Mouse (Mus musculus) intestine, postnatal 0 days (tissue): ENCODE measurements around the gene Pigo. TPM values are rescaled to one million over a fixed set of nuclear protein-coding genes. Genes with fewer than 3 reads are reported as not detected.

ENCODE experiments used
- ATAC-seq: fragments of 200-750 bp; cut with Nextera tagmentation; 2 replicates; pipeline ENCODE4 v1.8.0; 2017; ENCODE audit warnings: mild to moderate bottlenecking, moderate TSS enrichment, moderate library complexity
- H3K27ac ChIP-seq: fragments of 300-500 bp; sonication (generic); 2 replicates; pipeline ENCODE4 v1.5.1; 2014; ENCODE audit warnings: mild to moderate bottlenecking, low read depth, low read length, moderate library complexity
- H3K27me3 ChIP-seq: fragments of 300-500 bp; sonication (generic); replicated peaks from 2 replicates; pipeline ENCODE4 v1.6.1; 2014; ENCODE audit warnings: low read length, mixed read lengths; ENCODE audit not compliant: control insufficient read depth, insufficient read depth
- H3K36me3 ChIP-seq: fragments of 300-500 bp; sonication (generic); 2 replicates; pipeline ENCODE4 v1.6.1; 2014; ENCODE audit warnings: mild to moderate bottlenecking, moderate library complexity; ENCODE audit not compliant: control insufficient read depth, insufficient read depth
- H3K4me1 ChIP-seq: fragments of 300-500 bp; sonication (generic); replicated peaks from 2 replicates; pipeline ENCODE4 v1.6.1; 2014; ENCODE audit warnings: antibody characterized with exemption, low read length, mixed read lengths; ENCODE audit not compliant: control insufficient read depth, insufficient read depth
- H3K4me2 ChIP-seq: fragments of 300-500 bp; sonication (generic); replicated peaks from 2 replicates; pipeline ENCODE4 v1.6.1; 2014; ENCODE audit warnings: low read depth, mild to moderate bottlenecking, moderate library complexity
- H3K4me3 ChIP-seq: fragments of 300-500 bp; sonication (generic); 2 replicates; pipeline ENCODE4 v1.5.1; 2014; ENCODE audit warnings: low read depth, low read length
- H3K9ac ChIP-seq: fragments of 300-500 bp; sonication (generic); 2 replicates; pipeline ENCODE4 v1.6.1; 2014; ENCODE audit warnings: mild to moderate bottlenecking, low read depth, low read length
- H3K9me3 ChIP-seq: fragments of 300-500 bp; sonication (generic); 2 replicates; pipeline ENCODE4 v1.6.1; 2016; ENCODE audit warnings: mixed run types; ENCODE audit not compliant: control insufficient read depth
- CTCF ChIP-seq: sonication (generic); IDR thresholded peaks from 2 replicates; pipeline ENCODE4 v1.5.1; 2016; ENCODE audit warnings: low read depth, mild to moderate bottlenecking, control low read depth, antibody characterized with exemption, moderate library complexity
- WGBS: fragments of 180-500 bp; shearing (Covaris S2); extraction: QIAGEN DNeasy Blood & Tissue Kit; methylation state at CpG from one replicate; pipeline ENCODE4 v1.1.7; 2014; 5-methylcytosine and 5-hydroxymethylcytosine counted together
- polyA plus RNA-seq: library from polyadenylated mRNA; unstranded; fragments of >200 nt; fragmentation: Nextera tagmentation; extraction: Ambion mirVana; gene quantifications from 2 replicates; pipeline ENCODE4 v1.2.1, GENCODE M21; 2015

Gene Pigo
- polyA plus RNA-seq, 1 experiment from 2014 or later: 15.4 TPM

- WGBS: 19% methylated on average over 8 of the region's 8 CpGs
- Histone ChIP-seq H3K27ac (no peak overlapping the region), H3K36me3 (no peaks in the 10 kb centered on the region), H3K4me3 (peak overlapping the region; percentile 76), H3K4me1 (no peaks in the 10 kb centered on the region), H3K9me3 (no peaks in the 10 kb centered on the region), H3K27me3 (no peaks in the 10 kb centered on the region), H3K9ac (no peak overlapping the region), H3K4me2 (peak overlapping the region; percentile 88)
- TF ChIP-seq CTCF: no peak
- peak; percentile 9; the same call in 1 of the 2 replicates for ATAC-seq
Observed at GRCm38 (mm10) chr4:43058392-43058752, 32.8 kb upstream of the Pigo start.

- Histone ChIP-seq H3K4me3 (no peak overlapping the region), H3K4me2 (no peak overlapping the region), H3K27ac (no peak overlapping the region), H3K4me1 (no peaks in the 10 kb centered on the region), H3K36me3 (no peaks in the 10 kb centered on the region), H3K9me3 (no peaks in the 10 kb centered on the region), H3K9ac (no peak overlapping the region), H3K27me3 (no peaks in the 10 kb centered on the region)
- ATAC-seq: no peak
- no peak for TF ChIP-seq CTCF
- 91% methylated on average over 5 of the region's 5 CpGs for WGBS
Observed at GRCm38 (mm10) chr4:43057654-43058053, 32.0 kb upstream of the Pigo start.

DNA sequence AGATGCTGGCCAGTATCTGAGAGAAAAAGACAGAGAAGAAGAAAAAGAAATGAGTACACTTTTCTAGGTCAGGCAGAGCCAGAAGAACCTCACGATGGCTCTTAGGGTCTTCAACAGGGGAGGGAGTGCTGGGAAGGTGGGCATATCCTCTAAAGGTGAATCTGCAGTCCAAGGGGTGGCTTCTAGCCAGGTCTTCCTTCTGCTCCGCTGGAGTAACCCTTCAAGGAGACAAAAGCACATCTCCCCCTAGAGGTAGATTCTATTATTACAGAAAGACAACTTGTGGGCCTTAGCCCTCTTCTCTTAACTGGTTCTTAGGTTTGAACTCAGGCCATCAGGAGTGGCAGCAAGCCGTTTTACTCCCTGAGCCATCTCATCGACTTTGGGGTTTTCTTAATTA is 27.0 kb upstream of the Pigo start:
- no peak for ATAC-seq
- H3K36me3 ChIP-seq: no peaks in the 10 kb centered on the region
- WGBS: 17% methylated on average over 4 of the region's 4 CpGs
- no peak overlapping the region for H3K9ac ChIP-seq
- H3K4me3 ChIP-seq: no peak overlapping the region
- H3K4me2 ChIP-seq: peak overlapping the region; percentile 27
- H3K27me3 ChIP-seq: no peaks in the 10 kb centered on the region
- H3K27ac ChIP-seq: no peak overlapping the region
- H3K4me1 ChIP-seq: no peaks in the 10 kb centered on the region
- H3K9me3 ChIP-seq: no peaks in the 10 kb centered on the region
- TF ChIP-seq CTCF: peak; percentile 74

GRCm38 (mm10) chr4:43047231-43047630 is 21.6 kb upstream of the Pigo start:
- no peak overlapping the region for H3K9ac ChIP-seq
- no peak overlapping the region for H3K27ac ChIP-seq
- TF ChIP-seq CTCF: peak; percentile 95
- H3K36me3 ChIP-seq: no peaks in the 10 kb centered on the region
- no peak for ATAC-seq
- 5% methylated on average over 5 of the region's 5 CpGs for WGBS
- H3K9me3 ChIP-seq: no peaks in the 10 kb centered on the region
- H3K4me2 ChIP-seq: peak overlapping the region; percentile 88; the same call in 1 of the 2 replicates
- no peak overlapping the region for H3K4me3 ChIP-seq
- H3K27me3 ChIP-seq: no peaks in the 10 kb centered on the region
- H3K4me1 ChIP-seq: peaks cover 8% of the 10 kb centered on the region; the same call in 1 of the 2 replicates

- Histone ChIP-seq H3K9ac (no peak overlapping the region), H3K4me3 (no peak overlapping the region), H3K4me1 (peaks cover 8% of the 10 kb centered on the region; the same call in 1 of the 2 replicates), H3K27ac (0 out of 2 replicates have a peak overlapping the region, but pooled peaks have one; percentile 67), H3K27me3 (no peaks in the 10 kb centered on the region), H3K9me3 (no peaks in the 10 kb centered on the region), H3K36me3 (no peaks in the 10 kb centered on the region), H3K4me2 (peak overlapping the region; percentile 88)
- ATAC-seq: no peak
- no peak for TF ChIP-seq CTCF
- 51% methylated on average over 5 of the region's 5 CpGs for WGBS
Observed at GRCm38 (mm10) chr4:43046607-43047006, 21.0 kb upstream of the Pigo start.

- no peak; the same call in 1 of the 2 replicates for TF ChIP-seq CTCF
- Histone ChIP-seq H3K27me3 (no peaks in the 10 kb centered on the region), H3K4me1 (peaks cover 8% of the 10 kb centered on the region; the same call in 1 of the 2 replicates), H3K4me2 (peak within 1 kb of the TSS; percentile 88), H3K9me3 (no peaks in the 10 kb centered on the region), H3K36me3 (no peaks in the 10 kb centered on the region), H3K4me3 (peak within 1 kb of the TSS; percentile 49), H3K9ac (peak within 1 kb of the TSS; percentile 8; the same call in 1 of the 2 replicates), H3K27ac (peak within 1 kb of the TSS; percentile 67)
- under 1% methylated on average over 33 of the region's 33 CpGs for WGBS
- peak; percentile 90 for ATAC-seq
Observed at GRCm38 (mm10) chr4:43045659-43046302, 20.2 kb upstream of the Pigo start, which contains the start of gene Fam214b. TSS of gene Fam214b (minus strand) at chr4:43046220.
